Mouse (Mus musculus) hindbrain, embryonic 14.5 days (tissue): ENCODE data around the gene Wipi1. TPM values are rescaled to one million over a fixed set of nuclear protein-coding genes. Genes with fewer than 3 reads are reported as not detected.
A peak's percentile ranks its signal among the peaks of the same experiment; 100 is the strongest.

Experiments used
- ATAC-seq: fragments of 200-750 bp; cut with Nextera tagmentation; 2 replicates; pipeline ENCODE4 v1.8.0; 2017; ENCODE audit warnings: moderate number of reproducible peaks, mild to moderate bottlenecking, moderate TSS enrichment, moderate library complexity; ENCODE audit not compliant: low FRiP score
- DNase-seq: peaks from one replicate; pipeline ENCODE4 v3.0.0-alpha.2; 2015; ENCODE audit warnings: low spot score
- H3K27ac ChIP-seq: fragments of 300-500 bp; sonication (generic); 2 replicates; pipeline ENCODE4 v1.5.1; 2014; ENCODE audit warnings: mild to moderate bottlenecking, moderate library complexity
- H3K27me3 ChIP-seq: fragments of 300-500 bp; sonication (generic); 2 replicates; pipeline ENCODE4 v1.6.1; 2014; ENCODE audit warnings: mild to moderate bottlenecking, low read length, mixed read lengths; ENCODE audit not compliant: control insufficient read depth, insufficient read depth
- H3K36me3 ChIP-seq: fragments of 300-500 bp; sonication (generic); replicated peaks from 2 replicates; pipeline ENCODE4 v1.6.1; 2014; ENCODE audit not compliant: control insufficient read depth, insufficient read depth
- H3K4me1 ChIP-seq: fragments of 300-500 bp; sonication (generic); replicated peaks from 2 replicates; pipeline ENCODE4 v1.6.1; 2014; ENCODE audit warnings: antibody characterized with exemption, low read length, mixed read lengths; ENCODE audit not compliant: control insufficient read depth, insufficient read depth
- H3K4me2 ChIP-seq: fragments of 300-500 bp; sonication (generic); replicated peaks from 2 replicates; pipeline ENCODE4 v1.6.1; 2014; ENCODE audit warnings: mild to moderate bottlenecking, moderate library complexity
- H3K4me3 ChIP-seq: fragments of 300-500 bp; sonication (generic); replicated peaks from 2 replicates; pipeline ENCODE4 v1.5.1; 2014; ENCODE audit warnings: mild to moderate bottlenecking, low read length
- H3K9ac ChIP-seq: fragments of 300-500 bp; sonication (generic); 2 replicates; pipeline ENCODE4 v1.6.1; 2014
- H3K9me3 ChIP-seq: fragments of 300-500 bp; sonication (generic); 2 replicates; pipeline ENCODE4 v1.6.1; 2016; ENCODE audit warnings: low read length; ENCODE audit not compliant: control insufficient read depth
- WGBS: fragments of 180-500 bp; shearing (Covaris S2); extraction: QIAGEN DNeasy Blood & Tissue Kit; methylation state at CpG from one replicate; pipeline ENCODE4 v1.1.7; 2014; 5-methylcytosine and 5-hydroxymethylcytosine counted together
- polyA plus RNA-seq: library from polyadenylated mRNA; unstranded; fragments of >200 nt; fragmentation: Nextera tagmentation; extraction: Ambion mirVana; gene quantifications from 2 replicates; pipeline ENCODE4 v1.2.1, GENCODE M21; 2014

Gene Wipi1
- polyA plus RNA-seq, 1 experiment from 2014 or later = 13.2 TPM

DNA sequence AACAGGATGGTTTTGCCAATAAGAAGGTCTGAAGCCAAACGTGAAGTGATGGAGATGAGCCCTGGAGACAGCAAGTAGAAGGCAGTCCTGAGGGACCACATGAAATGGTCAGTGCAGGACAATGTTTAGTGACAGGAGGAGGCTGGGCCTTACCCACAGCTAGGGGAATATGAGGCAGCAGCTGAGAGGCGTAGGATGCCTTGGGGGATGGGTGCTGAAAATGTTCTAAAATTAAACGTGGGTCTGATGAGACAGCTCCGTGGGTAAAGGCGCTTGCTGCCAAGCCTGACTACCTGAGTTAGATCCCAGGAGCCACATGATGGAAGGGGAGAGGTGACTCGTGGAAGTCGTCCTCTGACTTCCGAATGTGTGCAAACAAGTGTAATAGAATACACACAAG is 21.8 kb downstream of the Wipi1 start:
- no peak overlapping the region for H3K4me3 ChIP-seq
- no peak for ATAC-seq
- H3K9ac ChIP-seq = no peak overlapping the region
- 90% methylated on average over 8 of the region's 8 CpGs for WGBS
- no peaks in the 10 kb centered on the region for H3K27me3 ChIP-seq
- no peak overlapping the region for H3K27ac ChIP-seq
- no peaks in the 10 kb centered on the region for H3K9me3 ChIP-seq
- H3K4me1 ChIP-seq = no peaks in the 10 kb centered on the region
- H3K4me2 ChIP-seq = no peak overlapping the region
- H3K36me3 ChIP-seq = peaks cover 2% of the 10 kb centered on the region; the same call in 1 of the 2 replicates
- no peak for DNase-seq

DNA sequence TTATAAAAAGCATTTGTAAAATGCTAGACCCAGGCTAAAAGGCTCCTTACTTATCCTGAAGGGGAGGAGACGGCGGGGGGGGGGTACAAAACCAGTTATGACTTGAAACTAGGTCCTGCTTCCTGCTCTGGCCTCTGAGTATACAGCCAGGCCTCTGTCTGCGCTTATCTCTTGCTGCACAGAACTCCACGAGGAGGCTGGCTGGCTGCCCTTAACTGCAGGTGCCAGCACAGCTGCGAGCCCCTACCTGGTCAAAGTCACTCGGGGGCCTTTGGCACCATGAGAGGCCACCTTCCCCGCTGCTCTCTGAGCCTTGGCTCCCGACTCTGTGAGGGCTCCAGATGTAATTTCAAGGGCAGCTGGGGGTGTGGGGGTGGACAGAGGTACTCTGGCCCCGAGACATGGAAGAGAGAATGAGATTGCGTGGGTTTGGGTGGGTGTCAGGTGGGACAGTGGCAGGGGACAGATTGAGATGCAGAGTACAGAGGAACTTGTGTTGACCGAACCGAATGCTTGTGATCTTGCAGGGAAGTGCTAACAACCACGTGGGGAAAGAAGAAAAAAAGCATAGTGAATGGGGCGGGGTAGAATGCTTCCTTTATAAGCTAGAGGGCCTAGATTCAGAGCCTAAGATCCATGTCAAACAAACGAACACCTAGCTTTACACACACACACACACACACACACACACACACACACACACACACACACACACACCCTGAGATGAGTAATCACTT is 24.0 kb downstream of the Wipi1 start:
- Histone ChIP-seq H3K27ac (no peak overlapping the region), H3K9ac (no peak overlapping the region), H3K36me3 (no peaks in the 10 kb centered on the region), H3K4me1 (no peaks in the 10 kb centered on the region), H3K4me3 (no peak overlapping the region), H3K9me3 (no peaks in the 10 kb centered on the region), H3K27me3 (no peaks in the 10 kb centered on the region), H3K4me2 (no peak overlapping the region)
- no peak for DNase-seq
- WGBS = 78% methylated on average over 15 of the region's 15 CpGs
- ATAC-seq = no peak

DNA sequence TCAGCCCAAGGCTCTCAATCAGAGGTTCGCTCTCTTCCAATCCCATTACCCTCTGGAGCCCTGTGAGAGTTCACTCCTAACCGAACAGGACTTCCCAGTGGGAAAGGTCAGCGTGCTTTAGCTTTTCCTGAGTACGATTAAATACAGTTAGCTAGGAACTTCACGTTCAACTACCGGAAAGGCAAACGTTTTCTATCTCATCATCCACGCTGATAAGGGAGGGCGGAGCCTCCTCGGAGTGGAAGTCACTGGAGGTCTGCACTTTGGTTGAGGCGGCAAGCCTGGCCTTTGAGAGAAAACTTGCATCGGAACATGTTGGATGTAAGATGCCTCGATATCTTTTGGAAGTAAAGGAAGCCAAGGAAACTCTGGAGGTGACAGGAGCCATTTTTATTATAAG is 24.7 kb downstream of the Wipi1 start:
- H3K9ac ChIP-seq = no peak overlapping the region
- H3K4me1 ChIP-seq = no peaks in the 10 kb centered on the region
- H3K36me3 ChIP-seq = no peaks in the 10 kb centered on the region
- H3K9me3 ChIP-seq = no peaks in the 10 kb centered on the region
- no peak overlapping the region for H3K27ac ChIP-seq
- no peaks in the 10 kb centered on the region for H3K27me3 ChIP-seq
- H3K4me3 ChIP-seq = no peak overlapping the region
- no peak overlapping the region for H3K4me2 ChIP-seq
- no peak for DNase-seq
- WGBS = 70% methylated on average over 13 of the region's 13 CpGs
- no peak for ATAC-seq

DNA sequence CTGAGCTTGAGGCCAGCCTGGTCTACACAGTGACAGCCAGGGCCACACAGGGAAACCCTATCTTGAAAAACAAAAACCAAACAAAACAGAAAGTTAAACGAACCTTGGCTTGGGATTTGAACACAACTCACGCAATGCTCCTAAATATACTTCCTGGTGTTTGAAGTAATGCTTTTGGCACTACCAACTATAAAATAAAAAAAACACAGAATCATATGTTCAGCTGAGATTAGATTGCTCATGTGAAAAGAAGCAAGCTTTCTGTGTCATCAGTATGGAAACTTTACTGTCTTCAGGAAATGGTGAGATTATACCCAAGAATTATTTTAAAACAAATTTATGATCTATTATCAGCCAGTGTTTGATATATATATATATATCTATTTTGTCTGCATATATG is 25.3 kb downstream of the Wipi1 start:
- Histone ChIP-seq H3K4me3 (no peak overlapping the region), H3K27ac (no peak overlapping the region), H3K4me1 (no peaks in the 10 kb centered on the region), H3K9me3 (no peaks in the 10 kb centered on the region), H3K4me2 (no peak overlapping the region), H3K9ac (no peak overlapping the region), H3K36me3 (no peaks in the 10 kb centered on the region), H3K27me3 (no peaks in the 10 kb centered on the region)
- DNase-seq (no peak), ATAC-seq (no peak)
- 85% methylated on average over 2 of the region's 2 CpGs for WGBS

DNA sequence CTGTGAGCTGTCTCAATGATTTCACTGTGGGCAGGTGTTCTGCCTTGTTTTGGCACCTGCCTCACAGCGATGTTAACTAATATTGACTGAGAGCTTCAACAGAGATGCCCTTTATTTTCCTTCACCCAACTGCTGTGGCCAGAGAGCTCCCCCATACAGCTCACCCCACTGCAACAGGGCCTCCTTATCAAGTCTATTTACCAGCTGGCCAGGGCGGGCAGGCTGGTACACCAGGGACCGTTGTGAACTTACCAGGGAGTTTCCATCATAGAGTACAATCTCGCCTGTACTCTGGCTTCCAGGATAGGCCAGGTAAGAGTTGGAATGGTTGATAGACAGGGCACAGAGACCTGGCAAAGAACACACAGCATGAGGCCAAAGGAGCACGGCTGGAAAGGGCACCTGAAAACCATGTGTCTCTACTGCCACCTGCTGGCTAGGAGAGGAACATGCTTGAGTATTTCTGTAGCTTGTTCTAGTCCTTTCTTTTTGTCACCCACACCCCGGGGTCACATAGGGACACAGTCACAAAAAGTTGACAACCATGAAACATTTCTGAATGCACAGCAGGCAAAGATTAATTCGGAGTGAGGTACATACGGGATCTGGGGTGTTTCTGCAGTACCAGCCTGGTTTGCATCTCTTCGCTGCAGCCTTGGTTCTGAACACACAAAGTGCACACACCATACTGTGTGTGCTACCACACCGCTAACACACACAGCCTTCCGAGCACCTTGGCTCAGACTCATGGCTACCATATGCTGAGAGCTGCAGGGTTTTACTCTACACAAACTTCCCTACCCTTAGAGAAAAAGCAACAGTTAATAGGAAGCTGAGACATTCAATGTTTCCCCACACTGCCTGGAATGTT is 26.7 kb downstream of the Wipi1 start:
- no peaks in the 10 kb centered on the region for H3K36me3 ChIP-seq
- H3K9ac ChIP-seq = no peak overlapping the region
- no peak overlapping the region for H3K4me2 ChIP-seq
- H3K9me3 ChIP-seq = no peaks in the 10 kb centered on the region
- H3K27ac ChIP-seq = no peak overlapping the region
- DNase-seq (peak; percentile 88), ATAC-seq (peak; percentile 24; the same call in 1 of the 2 replicates)
- H3K4me3 ChIP-seq = no peak overlapping the region
- 49% methylated on average over 11 of the region's 11 CpGs for WGBS
- no peaks in the 10 kb centered on the region for H3K4me1 ChIP-seq
- no peaks in the 10 kb centered on the region for H3K27me3 ChIP-seq

DNA sequence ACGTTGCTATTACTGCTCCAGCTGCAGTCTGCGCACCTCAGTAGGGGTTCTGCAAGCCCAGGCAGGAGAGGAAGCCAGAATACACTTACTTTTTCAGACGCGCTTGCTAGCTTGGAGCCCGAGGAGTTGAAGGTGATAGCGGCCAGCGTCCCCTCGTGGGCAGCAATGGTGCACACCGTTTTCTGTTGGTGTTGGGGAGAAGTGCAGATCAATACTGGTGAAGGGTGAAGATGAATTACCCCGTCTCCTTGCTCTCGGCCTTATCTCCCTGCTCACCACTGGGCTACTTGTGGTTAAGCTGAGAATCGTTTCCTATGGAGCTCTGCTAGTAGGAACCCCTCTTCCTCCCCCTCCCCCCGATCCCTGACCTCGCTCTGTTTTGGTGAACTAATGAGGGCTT is 27.8 kb downstream of the Wipi1 start:
- Histone ChIP-seq H3K4me3 (no peak overlapping the region), H3K4me2 (no peak overlapping the region), H3K9me3 (no peaks in the 10 kb centered on the region), H3K9ac (no peak overlapping the region), H3K4me1 (no peaks in the 10 kb centered on the region), H3K27me3 (no peaks in the 10 kb centered on the region), H3K27ac (no peak overlapping the region), H3K36me3 (no peaks in the 10 kb centered on the region)
- ATAC-seq (no peak), DNase-seq (no peak)
- WGBS = 76% methylated on average over 14 of the region's 14 CpGs

DNA sequence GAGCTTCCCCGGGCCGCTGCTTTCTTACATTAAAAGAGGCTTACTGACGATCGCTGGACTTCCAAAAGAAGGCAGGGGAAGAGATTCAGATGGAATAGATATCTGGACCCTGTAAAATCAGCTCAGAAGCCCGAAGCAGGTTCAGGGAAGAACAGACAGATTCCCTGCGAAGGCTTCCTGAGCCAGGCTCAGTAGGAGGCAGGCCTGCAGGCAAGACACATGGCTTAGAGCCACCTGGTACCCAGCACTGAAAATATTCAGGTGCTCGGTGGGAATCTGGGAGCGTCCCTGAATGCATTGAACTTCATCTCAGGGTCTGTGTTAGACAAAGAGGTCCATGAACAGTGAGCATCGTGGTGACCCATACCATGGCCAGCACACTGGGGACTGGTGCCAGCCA is 31.8 kb downstream of the Wipi1 start:
- Histone ChIP-seq H3K9ac (no peak overlapping the region), H3K27me3 (no peaks in the 10 kb centered on the region), H3K4me1 (no peaks in the 10 kb centered on the region), H3K4me2 (no peak overlapping the region), H3K27ac (no peak overlapping the region), H3K36me3 (no peaks in the 10 kb centered on the region), H3K9me3 (no peaks in the 10 kb centered on the region), H3K4me3 (no peak overlapping the region)
- 84% methylated on average over 9 of the region's 9 CpGs for WGBS
- ATAC-seq = no peak
- DNase-seq = no peak

DNA sequence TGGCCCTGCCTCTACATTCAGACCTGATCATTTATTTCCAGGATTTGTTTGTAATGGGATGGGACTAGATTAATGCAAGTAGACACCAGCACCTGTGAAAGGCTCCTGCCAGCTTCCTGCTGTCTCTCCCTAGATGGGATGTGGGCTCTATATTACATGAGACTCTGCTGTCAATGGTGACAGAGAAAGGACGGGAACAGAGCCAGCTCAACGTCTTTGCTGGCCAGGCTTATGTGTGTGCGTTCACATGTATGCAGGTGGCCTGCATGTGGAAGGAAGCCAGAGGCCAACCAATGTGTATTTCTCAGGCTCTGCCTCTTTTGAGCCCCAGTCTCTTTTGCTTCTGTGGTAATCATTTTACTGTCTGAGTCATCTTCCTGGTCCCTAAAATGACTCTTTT is 33.2 kb downstream of the Wipi1 start:
- no peak for DNase-seq
- no peak overlapping the region for H3K9ac ChIP-seq
- no peaks in the 10 kb centered on the region for H3K4me1 ChIP-seq
- ATAC-seq = no peak
- no peaks in the 10 kb centered on the region for H3K9me3 ChIP-seq
- WGBS = 68% methylated on average over 3 of the region's 3 CpGs
- H3K27ac ChIP-seq = no peak overlapping the region
- no peak overlapping the region for H3K4me3 ChIP-seq
- H3K36me3 ChIP-seq = no peaks in the 10 kb centered on the region
- no peak overlapping the region for H3K4me2 ChIP-seq
- H3K27me3 ChIP-seq = no peaks in the 10 kb centered on the region

DNA sequence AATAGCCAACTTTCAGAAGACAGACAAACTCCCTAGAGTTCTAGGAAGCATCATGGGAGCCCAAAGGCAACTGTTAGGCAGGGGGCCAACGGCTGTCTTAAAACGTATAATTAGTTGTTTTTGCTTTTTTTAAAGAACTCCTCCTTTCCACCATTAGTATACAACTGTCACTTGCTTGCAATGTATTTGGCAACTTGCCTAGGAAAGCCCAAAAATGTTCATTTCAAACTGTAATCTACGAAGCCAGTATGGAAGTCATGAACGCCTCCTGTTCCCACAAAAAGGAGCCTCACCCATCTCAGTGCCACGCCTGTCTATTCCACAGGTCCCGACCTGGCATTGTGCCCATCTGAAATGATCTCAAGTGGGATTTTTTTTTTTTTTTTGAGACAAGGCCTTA is 35.9 kb downstream of the Wipi1 start:
- Histone ChIP-seq H3K4me1 (no peaks in the 10 kb centered on the region), H3K27me3 (no peaks in the 10 kb centered on the region), H3K27ac (no peak overlapping the region), H3K4me2 (no peak overlapping the region), H3K36me3 (no peaks in the 10 kb centered on the region), H3K9ac (no peak overlapping the region), H3K4me3 (no peak overlapping the region), H3K9me3 (no peaks in the 10 kb centered on the region)
- WGBS = 81% methylated on average over 6 of the region's 6 CpGs
- no peak for DNase-seq
- ATAC-seq = no peak
